Comparison of ENCODE assay signal across 21 mouse cellular contexts in the genomic region with DNA sequence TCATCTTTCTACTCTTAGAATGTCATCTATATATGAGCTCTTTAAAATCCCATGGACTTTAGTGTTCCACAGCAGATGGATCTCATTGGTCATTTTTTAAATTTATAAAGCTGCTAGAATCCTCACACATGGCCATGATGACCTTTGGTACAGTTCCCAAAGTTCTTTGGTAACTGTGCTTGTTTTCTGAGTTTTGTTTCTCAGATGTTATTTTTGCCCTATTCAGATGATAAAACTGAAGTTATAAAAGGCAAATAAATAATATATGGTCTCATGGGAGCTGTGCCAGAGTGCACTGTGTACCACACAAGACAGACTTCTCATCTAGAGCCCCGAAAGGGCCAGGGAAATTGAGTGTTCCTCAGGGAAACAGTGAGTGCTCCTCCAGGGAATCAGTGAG. TPM values are rescaled to one million over a fixed set of nuclear protein-coding genes. Genes with fewer than 3 reads are reported as not detected.
"Had no signal": no experiment of that assay in that cellular context is flagged by ENCODE, and none has a peak within 500 bp of the region (broad histone marks: within the 10 kb centered on the region; RNA-seq: fewer than 3 reads in every experiment).

No protein-coding gene starts in this region.

- H3K4me1 ChIP-seq: neural tube, embryonic 12.5 days; stomach, embryonic 15.5 days had no signal

- H3K4me3 ChIP-seq: midbrain, embryonic 10.5 days; midbrain, embryonic 12.5 days; myocyte; neural tube, embryonic 12.5 days; stomach, embryonic 15.5 days had no signal

- DNase-seq: lung, adult 18-20 months; lung, embryonic 14.5 days; lung, postnatal 10 days; lung, postnatal 4 days; midbrain, embryonic 14.5 days; right cerebral cortex, postnatal 14 days; thymus, adult 2 months; thymus, postnatal 25 days; thymus, postnatal 4 days had no signal

- H3K36me3 ChIP-seq: midbrain, embryonic 10.5 days; midbrain, embryonic 12.5 days; neural tube, embryonic 12.5 days; stomach, embryonic 15.5 days had no signal

- H3K4me2 ChIP-seq: lung, embryonic 14.5 days; midbrain, embryonic 12.5 days; neural tube, embryonic 12.5 days; stomach, embryonic 15.5 days had no signal

- ATAC-seq: midbrain, embryonic 16.5 days had no signal

- H3K27ac ChIP-seq: midbrain, embryonic 10.5 days; midbrain, embryonic 12.5 days; neural tube, embryonic 12.5 days; stomach, embryonic 15.5 days; stomach, postnatal 0 days had no signal

- H3K27me3 ChIP-seq: midbrain, embryonic 12.5 days; neural tube, embryonic 12.5 days; stomach, embryonic 15.5 days had no signal

- H3K9me3 ChIP-seq: midbrain, embryonic 10.5 days; midbrain, embryonic 12.5 days; neural tube, embryonic 12.5 days; stomach, embryonic 15.5 days had no signal

- H3K9ac ChIP-seq: lung, embryonic 14.5 days; midbrain, embryonic 12.5 days; neural tube, embryonic 12.5 days; stomach, embryonic 15.5 days had no signal

RNA-seq across cellular contexts. Expression of gene Adh7, which starts 11.9 kb away (rescaled TPM):
- total RNA-seq: megakaryocyte, adult 5-6 weeks; megakaryocyte-erythroid progenitor cell, adult 5-6 weeks; neutrophil, adult 5-6 weeks had no signal
- polyA plus RNA-seq: neural tube, embryonic 12.5 days; spleen, adult 2 months had no signal

RNA-seq across cellular contexts. Expression of gene Adh1, which starts 31.3 kb away (rescaled TPM):
- total RNA-seq: megakaryocyte-erythroid progenitor cell, adult 5-6 weeks had no signal
- polyA plus RNA-seq: myocyte had no signal

RNA-seq across cellular contexts. Expression of gene 4930579F01Rik, which starts 35.8 kb away (rescaled TPM):
- total RNA-seq: megakaryocyte, adult 5-6 weeks; megakaryocyte-erythroid progenitor cell, adult 5-6 weeks; neutrophil, adult 5-6 weeks had no signal
- polyA plus RNA-seq: midbrain, embryonic 10.5 days; midbrain, embryonic 12.5 days; midbrain, embryonic 14.5 days; midbrain, embryonic 16.5 days; myocyte; neural tube, embryonic 12.5 days; neural tube, embryonic 14.5 days; spleen, adult 2 months; thymus, adult 2 months had no signal
